Mouse (Mus musculus) hindbrain, embryonic 10.5 days (tissue): Measurements from ENCODE around the gene Rhobtb1. TPM values are rescaled to one million over a fixed set of nuclear protein-coding genes. Genes with fewer than 3 reads are reported as not detected.
A peak's percentile ranks its signal among the peaks of the same experiment; 100 is the strongest.

Experiments used
- DNase-seq: peaks from one replicate; pipeline ENCODE4 v3.0.0-alpha.2; 2017; ENCODE audit warnings: low spot score
- H3K27ac ChIP-seq: fragments of 300-500 bp; sonication (generic); 2 replicates; pipeline ENCODE4 v1.5.1; 2016; ENCODE audit warnings: mild to moderate bottlenecking, moderate library complexity
- H3K27me3 ChIP-seq: fragments of 300-500 bp; sonication (generic); 2 replicates; pipeline ENCODE4 v1.6.1; 2016; ENCODE audit warnings: mild to moderate bottlenecking; ENCODE audit not compliant: poor library complexity, insufficient read depth, severe bottlenecking
- H3K36me3 ChIP-seq: fragments of 300-500 bp; sonication (generic); 2 replicates; pipeline ENCODE4 v1.6.1; 2016; ENCODE audit warnings: mild to moderate bottlenecking, moderate library complexity
- H3K4me1 ChIP-seq: fragments of 300-500 bp; sonication (generic); replicated peaks from 2 replicates; pipeline ENCODE4 v1.6.1; 2016; ENCODE audit warnings: mild to moderate bottlenecking
- H3K4me3 ChIP-seq: fragments of 300-500 bp; sonication (generic); 2 replicates; pipeline ENCODE4 v1.5.1; 2016; ENCODE audit warnings: mild to moderate bottlenecking, moderate library complexity
- H3K9me3 ChIP-seq: fragments of 300-500 bp; sonication (generic); 2 replicates; pipeline ENCODE4 v1.6.1; 2016; ENCODE audit warnings: mild to moderate bottlenecking, moderate library complexity
- WGBS: fragments of 180-500 bp; shearing (Covaris S2); methylation state at CpG from one replicate; pipeline ENCODE4 v1.1.7; 2016; 5-methylcytosine and 5-hydroxymethylcytosine counted together
- polyA plus RNA-seq: library from polyadenylated mRNA; unstranded; fragments of >200 nt; fragmentation: Nextera tagmentation; extraction: Ambion mirVana; gene quantifications from 2 replicates; pipeline ENCODE4 v1.2.1, GENCODE M21; 2016

The Rhobtb1 gene
- polyA plus RNA-seq, 1 experiment from 2014 or later, result 15.0 TPM

DNA sequence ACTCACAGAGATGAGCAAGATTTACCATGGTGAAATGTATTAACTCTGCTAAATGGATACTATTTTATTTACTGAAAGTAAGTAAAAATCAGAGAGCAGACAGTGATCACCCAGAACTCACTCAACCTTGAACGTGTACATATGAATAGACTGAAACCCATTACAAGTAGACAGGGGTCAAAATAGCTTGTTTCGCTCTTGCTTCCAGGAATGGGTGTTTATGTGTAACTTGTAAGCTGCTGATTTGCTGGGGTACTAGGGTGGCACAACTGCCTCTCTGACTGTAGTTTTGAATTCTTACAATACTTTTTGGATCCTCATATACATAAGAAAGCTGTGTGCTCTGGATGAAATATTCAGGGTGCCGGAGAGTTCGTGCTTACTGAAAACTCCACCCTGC is 93.9 kb downstream of the Rhobtb1 start:
- H3K4me1 ChIP-seq, result no peaks in the 10 kb centered on the region
- H3K4me3 ChIP-seq, result no peak overlapping the region
- H3K27me3 ChIP-seq, result no peaks in the 10 kb centered on the region
- peaks cover 26% of the 10 kb centered on the region for H3K36me3 ChIP-seq
- H3K9me3 ChIP-seq, result no peaks in the 10 kb centered on the region
- H3K27ac ChIP-seq, result no peak overlapping the region
- 91% methylated on average over 4 of the region's 4 CpGs for WGBS
- no peak for DNase-seq

DNA sequence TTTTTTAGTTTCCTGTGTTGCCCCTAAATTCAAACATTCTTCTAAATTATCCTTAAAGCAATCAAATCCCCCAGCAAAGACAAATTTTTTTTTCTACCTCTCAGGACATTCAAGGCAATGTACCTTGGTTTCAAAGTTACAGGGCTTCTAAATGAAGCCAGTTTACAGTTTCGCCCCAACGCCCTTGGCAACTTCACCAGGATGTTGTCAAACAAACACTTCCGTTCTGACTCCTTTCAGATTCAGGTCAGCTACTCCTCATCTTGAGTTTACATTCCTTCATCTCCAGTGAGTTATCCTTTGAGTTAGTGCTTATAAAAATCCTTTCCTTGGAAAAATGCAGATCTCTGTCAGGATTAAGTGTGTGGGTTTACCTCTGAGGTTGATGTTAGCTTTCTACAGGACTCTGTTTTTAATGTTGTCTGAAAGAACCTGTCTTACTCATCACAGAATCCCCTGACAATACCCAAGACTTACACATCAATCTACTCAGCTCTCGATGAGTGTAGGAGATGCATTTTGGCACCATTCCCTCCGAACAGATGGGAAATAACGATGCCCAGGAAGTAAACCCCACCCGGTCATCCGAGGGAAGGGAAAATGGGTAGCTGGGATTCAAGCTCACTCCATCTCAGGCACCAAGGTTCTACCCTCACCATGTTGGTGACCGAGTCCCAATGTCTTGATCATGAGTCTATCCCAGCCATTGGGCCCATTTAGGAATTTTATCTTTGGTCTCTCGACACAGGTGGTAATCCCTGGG is 94.9 kb downstream of the Rhobtb1 start:
- 91% methylated on average over 10 of the region's 10 CpGs for WGBS
- Histone ChIP-seq H3K9me3 (no peaks in the 10 kb centered on the region), H3K36me3 (peaks cover 35% of the 10 kb centered on the region), H3K4me1 (no peaks in the 10 kb centered on the region), H3K27me3 (no peaks in the 10 kb centered on the region), H3K27ac (no peak overlapping the region), H3K4me3 (no peak overlapping the region)
- DNase-seq, result no peak

DNA sequence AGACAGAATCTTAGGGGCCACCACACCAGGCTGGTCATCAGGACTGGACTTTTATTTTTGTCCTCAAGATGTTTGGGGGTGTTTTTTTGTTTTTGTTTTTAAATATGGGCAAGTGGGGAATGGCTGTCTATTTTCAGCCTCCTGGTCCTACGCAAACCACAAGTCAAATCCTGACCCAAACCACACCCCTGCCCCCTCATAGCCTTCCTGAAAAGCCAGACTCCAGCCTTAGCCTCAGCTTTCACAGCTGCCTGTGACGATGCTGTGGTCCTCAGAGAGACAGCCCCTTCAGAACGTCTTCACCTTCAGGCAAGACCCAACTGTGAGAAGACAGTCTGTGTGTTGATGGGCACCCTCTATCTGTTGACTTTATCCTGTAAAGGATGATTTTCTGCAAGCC is 95.5 kb downstream of the Rhobtb1 start:
- DNase-seq, result no peak
- H3K4me3 ChIP-seq, result no peak overlapping the region
- no peaks in the 10 kb centered on the region for H3K4me1 ChIP-seq
- WGBS, result 95% methylated on average over 3 of the region's 3 CpGs
- no peaks in the 10 kb centered on the region for H3K9me3 ChIP-seq
- no peaks in the 10 kb centered on the region for H3K27me3 ChIP-seq
- peaks cover 39% of the 10 kb centered on the region for H3K36me3 ChIP-seq
- H3K27ac ChIP-seq, result no peak overlapping the region

DNA sequence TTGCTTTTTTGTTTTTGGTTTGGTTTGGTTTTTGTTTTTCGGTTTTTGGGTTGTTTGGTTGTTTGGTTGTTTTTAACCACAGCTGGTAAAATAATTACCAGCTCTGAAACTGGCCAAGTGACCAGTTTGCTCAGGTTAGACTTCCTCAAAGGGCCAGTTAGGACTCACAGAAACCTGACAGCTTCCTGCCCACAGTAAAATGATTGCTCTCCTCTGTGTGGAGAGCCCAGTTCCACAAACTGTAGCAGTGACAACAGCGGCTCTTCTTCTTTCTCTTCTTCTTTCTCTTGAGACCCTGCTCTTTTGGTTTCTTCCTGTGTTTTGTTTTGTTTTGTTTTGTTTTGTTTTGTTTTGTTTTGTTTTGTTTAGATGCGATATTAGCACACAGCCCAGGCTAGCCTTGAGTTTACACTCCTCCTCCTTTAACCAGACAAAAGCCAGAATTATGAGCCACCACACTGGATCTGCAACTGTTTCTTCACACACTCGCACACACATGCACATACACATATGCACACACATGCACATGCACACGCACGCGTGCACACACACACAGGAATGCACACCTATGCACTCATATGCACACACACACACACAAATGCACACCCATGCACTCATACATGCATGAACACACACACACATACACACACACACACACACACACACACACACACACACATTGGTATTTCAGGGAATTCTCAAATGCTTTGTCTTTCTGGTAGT is 96.2 kb downstream of the Rhobtb1 start:
- Histone ChIP-seq H3K27me3 (no peaks in the 10 kb centered on the region), H3K36me3 (peaks cover 34% of the 10 kb centered on the region), H3K9me3 (no peaks in the 10 kb centered on the region), H3K4me1 (no peaks in the 10 kb centered on the region), H3K4me3 (no peak overlapping the region), H3K27ac (no peak overlapping the region)
- 92% methylated on average over 7 of the region's 7 CpGs for WGBS
- DNase-seq, result no peak

DNA sequence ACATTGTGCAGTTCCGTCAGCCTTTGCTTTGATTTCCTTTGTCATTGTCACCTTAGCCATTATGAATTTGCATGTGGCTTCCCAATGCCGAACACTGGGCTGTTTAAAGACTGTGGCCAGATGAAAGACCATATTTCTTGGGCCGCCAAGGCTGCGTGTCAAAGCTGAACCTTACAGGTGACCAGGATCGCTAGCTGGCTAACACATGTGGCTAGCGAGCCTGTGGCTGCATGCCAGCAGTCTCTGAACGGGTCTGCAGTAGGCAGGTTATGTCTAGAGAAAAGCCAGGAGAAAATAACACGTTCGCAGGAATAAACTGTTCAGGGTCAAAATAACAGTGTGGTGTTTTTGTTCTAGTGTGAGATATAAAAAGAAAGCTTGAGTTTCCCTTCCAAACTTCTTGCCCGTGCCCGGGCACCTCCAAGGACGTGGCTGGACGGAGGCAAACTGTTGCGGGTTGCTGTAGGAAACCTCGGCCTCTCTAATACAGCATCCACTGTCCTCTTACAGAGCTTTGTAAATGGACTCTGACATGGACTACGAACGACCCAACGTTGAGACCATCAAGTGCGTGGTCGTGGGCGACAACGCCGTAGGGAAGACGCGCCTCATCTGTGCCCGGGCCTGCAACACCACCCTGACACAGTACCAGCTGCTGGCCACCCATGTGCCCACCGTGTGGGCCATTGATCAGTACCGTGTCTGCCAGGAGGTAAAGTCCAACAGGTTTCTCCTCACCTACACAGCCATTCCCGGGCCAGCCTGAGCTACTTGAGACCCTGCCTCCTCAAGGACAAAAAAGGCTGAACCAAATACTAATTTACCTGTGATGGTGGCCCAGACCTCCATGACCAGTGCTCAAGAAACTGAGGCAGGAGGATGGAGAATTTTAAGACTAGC is 97.3 kb downstream of the Rhobtb1 start:
- WGBS, result 93% methylated on average over 29 of the region's 29 CpGs
- Histone ChIP-seq H3K27me3 (no peaks in the 10 kb centered on the region), H3K4me1 (peaks cover 6% of the 10 kb centered on the region), H3K9me3 (no peaks in the 10 kb centered on the region), H3K36me3 (peaks cover 34% of the 10 kb centered on the region), H3K4me3 (no peak overlapping the region), H3K27ac (no peak overlapping the region)
- DNase-seq, result no peak

DNA sequence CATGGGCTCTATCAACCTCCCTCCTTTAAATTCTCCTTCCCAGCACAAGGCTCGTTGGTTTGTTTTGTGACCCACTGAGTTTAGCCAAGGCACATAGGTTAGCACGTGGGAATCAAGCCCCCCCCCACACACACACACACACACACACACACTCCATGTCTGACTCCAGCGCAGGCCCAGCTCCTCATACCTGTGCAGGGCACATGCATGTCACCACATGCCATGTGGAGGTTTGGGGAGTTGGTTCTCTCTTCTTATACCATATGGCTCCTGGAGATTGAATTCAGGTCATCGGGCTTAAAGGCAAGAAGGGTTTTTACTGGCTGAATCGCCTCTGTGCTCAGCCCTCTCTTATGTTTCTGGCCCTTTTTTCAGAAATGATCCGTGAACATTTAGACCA is 100.0 kb downstream of the Rhobtb1 start:
- Histone ChIP-seq H3K36me3 (peaks cover 34% of the 10 kb centered on the region), H3K27me3 (no peaks in the 10 kb centered on the region), H3K9me3 (no peaks in the 10 kb centered on the region), H3K4me1 (peaks cover 23% of the 10 kb centered on the region), H3K27ac (no peak overlapping the region), H3K4me3 (no peak overlapping the region)
- no peak for DNase-seq
- WGBS, result 92% methylated on average over 6 of the region's 6 CpGs

DNA sequence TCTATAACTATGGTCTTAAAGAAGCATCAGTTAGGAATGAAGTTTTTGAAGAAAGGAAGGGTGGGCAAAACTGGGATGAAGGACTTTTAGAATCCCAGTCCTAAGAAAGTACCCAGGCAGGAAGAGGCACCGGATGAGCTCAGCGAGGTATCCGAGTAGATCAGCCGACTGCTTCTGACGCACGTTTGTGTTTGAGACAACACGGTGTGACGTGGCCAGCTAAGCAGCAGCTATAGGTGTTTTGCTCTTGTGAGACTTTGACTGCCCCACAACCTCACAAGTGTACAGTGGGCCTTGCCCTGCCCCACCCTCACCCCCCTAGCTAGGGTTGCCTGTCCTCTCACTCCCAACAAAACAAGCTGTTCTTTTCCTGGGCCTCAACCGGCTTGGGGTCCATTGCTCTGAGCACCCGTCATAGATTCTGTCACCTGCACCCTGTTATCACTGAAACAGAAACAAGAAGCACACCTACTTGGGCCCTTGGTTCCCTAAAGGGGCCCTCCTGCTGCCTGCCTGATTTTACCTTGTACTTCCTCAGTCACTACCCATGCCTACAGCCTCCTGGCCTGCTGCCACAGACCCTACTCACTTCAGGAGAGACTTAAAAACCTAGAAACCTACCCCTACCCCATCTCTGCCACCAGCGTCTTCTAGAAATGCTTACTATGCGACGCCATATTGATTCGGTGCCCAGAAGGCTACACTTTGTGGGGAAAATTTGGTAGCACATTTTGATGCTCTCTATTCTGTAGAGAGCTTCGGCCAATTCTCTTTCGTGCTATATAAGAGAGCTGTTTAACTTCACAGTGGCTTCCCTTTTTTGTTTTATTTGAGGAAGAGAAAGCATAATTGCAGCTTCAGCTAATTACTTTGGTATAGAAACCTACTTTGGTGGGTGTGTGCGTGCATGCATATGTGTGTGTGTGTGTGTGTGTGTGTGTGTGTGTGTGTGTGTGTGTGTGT is 101.2 kb downstream of the Rhobtb1 start:
- Histone ChIP-seq H3K27ac (no peak overlapping the region), H3K9me3 (no peaks in the 10 kb centered on the region)
- 93% methylated on average over 17 of the region's 17 CpGs for WGBS

DNA sequence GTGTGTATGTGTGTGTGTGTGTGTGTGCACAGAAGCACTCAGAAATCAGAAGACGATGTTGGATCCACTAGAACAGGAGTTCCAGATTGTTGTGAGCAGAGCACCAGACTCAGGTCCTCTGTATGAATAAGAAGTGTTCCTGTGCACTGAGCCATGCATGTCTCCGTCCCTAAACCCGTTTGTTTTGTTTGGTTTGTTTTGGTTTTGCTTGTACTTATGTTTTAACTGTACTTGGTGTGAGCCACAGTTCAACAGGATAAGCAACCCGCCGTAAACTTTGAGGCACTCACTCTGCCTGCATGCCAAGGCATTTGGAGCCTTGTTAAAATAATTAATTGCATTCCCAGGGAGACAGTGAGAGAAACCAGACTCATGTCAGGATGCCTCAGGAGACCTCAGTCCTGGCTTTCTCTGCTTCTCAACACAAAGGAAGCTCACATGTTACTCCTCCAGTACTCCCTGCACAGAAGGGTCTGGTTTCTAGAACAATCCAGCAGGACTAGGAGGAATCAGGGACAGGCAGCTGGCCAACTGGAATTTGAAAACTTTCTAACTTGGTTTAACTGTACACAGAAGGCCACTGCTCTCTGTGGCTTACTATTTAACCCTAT is 101.9 kb downstream of the Rhobtb1 start:
- H3K4me1 ChIP-seq, result peaks cover 23% of the 10 kb centered on the region
- WGBS, result 65% methylated on average over 5 of the region's 5 CpGs
- no peak for DNase-seq
- no peak overlapping the region for H3K4me3 ChIP-seq
- peaks cover 33% of the 10 kb centered on the region for H3K36me3 ChIP-seq
- H3K9me3 ChIP-seq, result no peaks in the 10 kb centered on the region
- peak overlapping the region; percentile 67 for H3K27ac ChIP-seq
- no peaks in the 10 kb centered on the region for H3K27me3 ChIP-seq

More for the DNA sequence above, 101.2 kb downstream of the Rhobtb1 start:
- Histone ChIP-seq H3K36me3 (peaks cover 34% of the 10 kb centered on the region), H3K4me3 (no peak overlapping the region), H3K4me1 (peaks cover 23% of the 10 kb centered on the region), H3K27me3 (no peaks in the 10 kb centered on the region)
- no peak for DNase-seq

DNA sequence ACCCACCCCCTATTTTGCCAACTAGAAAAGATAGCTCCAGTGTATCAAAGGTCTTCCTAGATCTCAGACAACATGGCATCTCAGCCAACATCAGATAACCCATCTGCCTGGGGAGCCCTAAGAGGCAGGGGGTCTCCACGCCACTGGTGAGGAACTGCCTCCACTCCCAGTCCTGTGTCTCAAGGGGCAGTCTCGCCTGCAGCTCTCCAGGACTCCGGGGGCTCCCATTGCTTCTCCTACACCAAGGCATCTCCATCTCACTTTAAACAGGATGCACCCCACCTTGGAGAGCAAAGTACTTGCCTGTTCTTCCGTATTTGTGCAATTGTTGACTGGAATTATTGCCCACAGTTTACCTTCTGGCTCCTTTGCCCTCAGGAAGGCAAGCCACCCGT is 102.4 kb downstream of the Rhobtb1 start:
- H3K4me1 ChIP-seq, result peaks cover 23% of the 10 kb centered on the region
- H3K4me3 ChIP-seq, result no peak overlapping the region
- no peak for DNase-seq
- H3K27ac ChIP-seq, result peak overlapping the region; percentile 67
- H3K36me3 ChIP-seq, result peaks cover 28% of the 10 kb centered on the region
- WGBS, result 76% methylated on average over 5 of the region's 5 CpGs
- H3K27me3 ChIP-seq, result no peaks in the 10 kb centered on the region
- no peaks in the 10 kb centered on the region for H3K9me3 ChIP-seq

DNA sequence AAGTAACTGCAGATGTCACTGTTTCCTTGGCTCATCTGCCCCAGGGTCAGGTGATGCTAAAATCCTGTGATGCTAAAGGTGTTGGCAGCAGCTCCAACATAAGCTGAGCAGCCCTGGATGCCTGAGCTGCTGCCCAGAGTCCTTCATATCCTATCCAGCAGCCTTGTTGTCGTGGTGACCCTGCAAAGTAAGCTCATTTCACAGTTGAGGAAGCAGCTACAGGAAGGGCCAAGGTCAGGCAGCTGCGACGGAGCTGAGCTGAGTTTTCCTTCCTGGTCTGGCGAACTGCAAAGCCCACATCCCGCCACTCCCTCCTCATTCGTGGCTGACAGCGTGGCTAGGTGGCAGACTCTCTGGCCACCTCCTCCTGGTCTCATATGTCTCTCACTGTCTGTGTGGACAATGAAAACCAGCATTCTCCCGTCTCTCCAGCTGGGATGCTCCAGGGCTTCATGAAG is 103.2 kb downstream of the Rhobtb1 start:
- peaks cover 23% of the 10 kb centered on the region for H3K4me1 ChIP-seq
- peak overlapping the region; percentile 67 for H3K27ac ChIP-seq
- no peaks in the 10 kb centered on the region for H3K27me3 ChIP-seq
- H3K9me3 ChIP-seq, result no peaks in the 10 kb centered on the region
- DNase-seq, result peak; percentile 57
- H3K4me3 ChIP-seq, result no peak overlapping the region
- H3K36me3 ChIP-seq, result peaks cover 21% of the 10 kb centered on the region
- 13% methylated on average over 8 of the region's 8 CpGs for WGBS

DNA sequence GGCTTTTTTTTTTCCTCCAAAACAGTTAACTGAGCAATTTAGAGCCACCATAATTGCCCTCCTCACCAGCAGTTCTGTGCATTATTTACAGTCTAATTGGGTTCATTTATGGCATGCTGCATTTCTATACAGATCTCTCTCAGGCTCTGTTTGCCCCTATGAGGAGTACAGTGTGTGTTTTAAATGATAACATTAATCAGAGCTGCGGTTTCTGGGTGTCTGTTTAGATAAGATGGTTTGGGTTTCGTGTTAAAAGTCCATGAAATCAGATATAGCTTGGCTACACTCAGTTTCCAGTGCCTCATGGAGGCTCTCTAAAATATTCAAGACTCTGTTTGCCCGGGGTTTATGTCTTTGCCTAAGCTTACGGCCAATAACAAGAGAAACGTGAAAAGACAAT is 104.4 kb downstream of the Rhobtb1 start:
- Histone ChIP-seq H3K36me3 (peaks cover 18% of the 10 kb centered on the region), H3K9me3 (no peaks in the 10 kb centered on the region), H3K4me3 (no peak overlapping the region), H3K27me3 (no peaks in the 10 kb centered on the region), H3K4me1 (peaks cover 23% of the 10 kb centered on the region), H3K27ac (no peak overlapping the region)
- WGBS, result 78% methylated on average over 5 of the region's 5 CpGs
- no peak for DNase-seq
